Mouse (Mus musculus): ENCODE data around the gene Ccdc74a. TPM values are rescaled to one million over a fixed set of nuclear protein-coding genes. Genes with fewer than 3 reads are reported as not detected.

The Ccdc74a gene
- polyA plus RNA-seq (2012; rRNA removed; ENCODE audit: low replicate concordance): 0.78 and 1.2 TPM in 2 replicates

DNA sequence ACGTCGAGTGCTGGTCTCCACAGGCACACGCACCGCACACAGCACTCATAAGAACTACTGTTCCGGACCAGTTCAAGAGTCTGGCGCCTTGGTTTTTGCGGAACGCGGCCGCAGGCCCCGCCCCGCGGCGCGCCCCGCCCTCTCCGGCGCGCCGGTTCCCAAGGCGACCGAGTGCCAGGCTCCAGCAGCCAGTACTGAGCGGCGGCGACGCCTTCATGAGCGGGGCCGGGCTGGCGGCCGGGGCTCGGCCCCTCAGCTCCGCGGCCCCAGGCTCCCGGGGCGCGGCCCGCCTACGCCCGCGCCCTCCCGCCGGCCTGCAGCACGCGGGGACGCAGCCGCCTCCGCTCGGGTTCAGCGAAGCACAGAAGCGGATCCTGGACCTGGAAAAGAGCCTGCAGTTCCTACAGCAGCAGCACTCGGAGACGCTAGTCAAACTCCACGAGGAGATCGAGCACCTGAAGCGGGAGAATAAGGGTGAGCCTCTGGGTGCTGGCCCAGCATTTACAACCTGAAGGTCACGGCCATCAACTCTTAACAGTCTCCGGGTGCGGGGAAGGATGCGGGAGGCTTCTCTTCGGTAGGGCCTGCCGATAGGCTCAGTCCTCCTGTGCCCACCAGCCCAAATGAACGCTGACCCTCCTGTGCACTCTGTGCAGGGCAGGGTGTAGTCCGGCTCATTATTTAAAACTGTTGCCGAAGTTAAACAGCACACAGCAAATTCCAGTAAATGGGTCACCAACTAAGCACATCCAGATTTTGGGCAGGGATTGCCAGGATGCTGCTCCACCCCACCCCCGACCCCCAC lies at the start of gene Ccdc74a:
Gene Ccdc74a, plus strand, starts transcription at position 161 of the 805 bp plus-strand sequence.

DNA sequence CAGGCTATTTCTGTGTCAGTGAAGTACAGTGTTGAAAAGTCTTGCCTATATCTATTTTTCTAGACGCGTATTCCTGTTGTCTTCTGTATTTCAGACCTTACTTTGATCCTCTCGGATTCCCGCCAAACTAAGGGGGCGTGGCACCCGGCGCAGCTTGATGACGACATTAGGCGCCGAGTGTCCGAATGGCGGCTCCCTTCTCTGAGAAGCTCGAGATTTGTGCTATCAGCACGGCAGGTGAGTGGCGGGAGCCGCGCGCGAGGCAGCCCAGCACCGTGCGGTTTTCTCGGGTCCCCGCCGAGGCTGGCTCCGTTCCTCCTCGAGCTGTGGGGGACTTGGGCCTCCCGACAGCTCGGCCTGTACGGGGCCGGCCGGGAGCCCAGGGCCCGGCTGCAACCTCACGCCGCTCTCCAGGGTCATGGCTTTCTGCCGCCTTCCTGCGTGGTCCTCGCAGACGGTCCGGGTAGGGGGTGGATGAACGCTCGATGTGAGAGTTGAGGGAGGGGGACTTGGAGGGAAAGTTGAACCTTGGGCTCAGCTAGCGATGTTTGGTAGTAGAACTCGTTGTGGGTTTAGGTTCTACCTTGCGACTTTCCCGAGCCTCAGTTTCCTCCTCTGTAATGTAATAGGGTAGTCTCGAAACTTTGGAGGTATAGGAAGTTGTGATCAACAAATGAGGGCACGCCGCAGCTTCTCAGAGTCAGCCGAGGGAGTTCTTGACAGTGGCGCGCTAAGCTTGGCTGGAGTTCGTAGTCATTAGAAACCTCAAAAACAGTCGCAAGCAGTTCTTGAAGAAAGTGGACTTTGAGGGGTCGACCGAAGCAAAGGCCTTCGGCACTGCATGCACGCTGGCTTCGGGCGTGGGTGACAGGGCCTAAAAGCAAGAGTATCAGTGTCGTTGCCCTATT lies 26.8 kb upstream of the Ccdc74a start, which contains the start of gene Smpd4:
Gene Smpd4, plus strand, starts transcription at position 157 of the 908 bp plus-strand sequence.

Other genes with a start within 250 kb of the Ccdc74a start
- 5.7 and 8.4 TPM in 2 replicates for gene Snap29, start 240.5 kb upstream of the Ccdc74a start, polyA plus RNA-seq (2012; rRNA removed; ENCODE audit: low replicate concordance)
- 47.9 and 65.5 TPM in 2 replicates for gene Pi4ka, start 240.2 kb upstream of the Ccdc74a start, polyA plus RNA-seq (2012; rRNA removed; ENCODE audit: low replicate concordance)
- 67.7 and 91.9 TPM in 2 replicates for gene Crkl, start 194.5 kb upstream of the Ccdc74a start, polyA plus RNA-seq (2012; rRNA removed; ENCODE audit: low replicate concordance)
- 1.8 and 1.9 TPM in 2 replicates for gene Aifm3, start 156.9 kb upstream of the Ccdc74a start, polyA plus RNA-seq (2012; rRNA removed; ENCODE audit: low replicate concordance)
- gene Lztr1, start 137.8 kb upstream of the Ccdc74a start, polyA plus RNA-seq (2012; rRNA removed; ENCODE audit: low replicate concordance): 229 and 242 TPM in 2 replicates
- 63.3 and 113 TPM in 2 replicates for gene Thap7, start 115.3 kb upstream of the Ccdc74a start, polyA plus RNA-seq (2012; rRNA removed; ENCODE audit: low replicate concordance)
- gene Lrrc74b, start 85.2 kb upstream of the Ccdc74a start, polyA plus RNA-seq (2012; rRNA removed; ENCODE audit: low replicate concordance): 0.39 and 2.4 TPM in 2 replicates
- 4.2 and 10.2 TPM in 2 replicates for gene P2rx6, start 84.6 kb upstream of the Ccdc74a start, polyA plus RNA-seq (2012; rRNA removed; ENCODE audit: low replicate concordance)
- gene Slc7a4, start 63.3 kb upstream of the Ccdc74a start, polyA plus RNA-seq (2012; rRNA removed; ENCODE audit: low replicate concordance): 17.6 and 17.9 TPM in 2 replicates
- 59.9 and 85.5 TPM in 2 replicates for gene Smpd4, start 27.1 kb upstream of the Ccdc74a start, polyA plus RNA-seq (2012; rRNA removed; ENCODE audit: low replicate concordance)
- 107 and 152 TPM in 2 replicates for gene Med15, start 86.4 kb downstream of the Ccdc74a start, polyA plus RNA-seq (2012; rRNA removed; ENCODE audit: low replicate concordance)
- 66.6 and 67.6 TPM in 2 replicates for gene Klhl22, start 113.1 kb downstream of the Ccdc74a start, polyA plus RNA-seq (2012; rRNA removed; ENCODE audit: low replicate concordance)
- 36.3 and 97.6 TPM in 2 replicates for gene Scarf2, start 150.8 kb downstream of the Ccdc74a start, polyA plus RNA-seq (2012; rRNA removed; ENCODE audit: low replicate concordance)
- 0.12 TPM in 1 of 2 replicates, not detected in the other for gene B830017H08Rik, start 186.7 kb downstream of the Ccdc74a start, polyA plus RNA-seq (2012; rRNA removed; ENCODE audit: low replicate concordance)
- 8.6 and 10.7 TPM in 2 replicates for gene Car15, start 191.9 kb downstream of the Ccdc74a start, polyA plus RNA-seq (2012; rRNA removed; ENCODE audit: low replicate concordance)
- 1.3 and 1.9 TPM in 2 replicates for gene Gm20518, start 245.2 kb downstream of the Ccdc74a start, polyA plus RNA-seq (2012; rRNA removed; ENCODE audit: low replicate concordance)
- 0.04 TPM in 2 replicates for gene Tssk1, start 247.8 kb downstream of the Ccdc74a start, polyA plus RNA-seq (2012; rRNA removed; ENCODE audit: low replicate concordance)